Mouse (Mus musculus) large intestine, adult 2 months (tissue): ENCODE results near the gene Wdr60. TPM values are rescaled to one million over a fixed set of nuclear protein-coding genes. Genes with fewer than 3 reads are reported as not detected.

Source experiments
- DNase-seq: peaks from one replicate; pipeline ENCODE4 v3.0.0-alpha.2; 2012; ENCODE audit warnings: low read depth, low spot score
- WGBS: fragments of 180-500 bp; shearing (Covaris S2); methylation state at CpG from one replicate; pipeline ENCODE4 v1.1.7; 2018; 5-methylcytosine and 5-hydroxymethylcytosine counted together
- polyA plus RNA-seq: library from polyadenylated mRNA; depleted of rRNA; stranded (reverse); fragments of >200 nt; gene quantifications from 2 replicates; pipeline ENCODE4 v1.2.3, GENCODE M21; 2012; rRNA removed

The Wdr60 gene
- polyA plus RNA-seq, 1 experiment = 1.7 TPM

GRCm38 (mm10) chr12:116198791-116199190 is 64.0 kb downstream of the Wdr60 start:
- WGBS = 82% methylated on average over 6 of the region's 6 CpGs
- DNase-seq = no peak

- WGBS = 67% methylated on average over 8 of the region's 8 CpGs
- no peak for DNase-seq
Observed at GRCm38 (mm10) chr12:116196221-116196620, 66.6 kb downstream of the Wdr60 start.

- no peak for DNase-seq
Observed at GRCm38 (mm10) chr12:116194641-116195040, 68.2 kb downstream of the Wdr60 start.

- WGBS = 63% methylated on average over 6 of the region's 6 CpGs
- no peak for DNase-seq
Observed at GRCm38 (mm10) chr12:116193952-116194351, 68.9 kb downstream of the Wdr60 start.

GRCm38 (mm10) chr12:116183212-116183935 is 79.4 kb downstream of the Wdr60 start:
- WGBS = 74% methylated on average over 6 of the region's 6 CpGs
- DNase-seq = no peak

- DNase-seq = peak; percentile 60
Observed at GRCm38 (mm10) chr12:116182376-116182775, 80.4 kb downstream of the Wdr60 start.

- WGBS = 63% methylated on average over 4 of the region's 4 CpGs
- DNase-seq = no peak
Observed at GRCm38 (mm10) chr12:116181436-116182050, 81.3 kb downstream of the Wdr60 start.

GRCm38 (mm10) chr12:116176930-116177329 is 85.9 kb downstream of the Wdr60 start:
- 75% methylated on average over 3 of the region's 3 CpGs for WGBS
- no peak for DNase-seq

GRCm38 (mm10) chr12:116169666-116170065 is 93.2 kb downstream of the Wdr60 start:
- 31% methylated on average over 5 of the region's 5 CpGs for WGBS
- no peak for DNase-seq

- no peak for DNase-seq
Observed at GRCm38 (mm10) chr12:116165368-116165767, 97.5 kb downstream of the Wdr60 start.

- WGBS = 80% methylated on average over 2 of the region's 2 CpGs
- DNase-seq = no peak
Observed at GRCm38 (mm10) chr12:116159695-116160094, 103.1 kb downstream of the Wdr60 start.

GRCm38 (mm10) chr12:116159223-116159622 is 103.6 kb downstream of the Wdr60 start:
- WGBS = 70% methylated on average over 5 of the region's 5 CpGs
- DNase-seq = no peak

- 69% methylated on average over 7 of the region's 7 CpGs for WGBS
- no peak for DNase-seq
Observed at GRCm38 (mm10) chr12:116156792-116157532, 105.9 kb downstream of the Wdr60 start.

Other genes starting within 250 kb of the Wdr60 start
- 3.3 and 5.3 TPM in 2 replicates for gene Zfp386, start 215.3 kb downstream of the Wdr60 start, polyA plus RNA-seq
- 1.4 and 2.3 TPM in 2 replicates for gene Vipr2, start 185.3 kb downstream of the Wdr60 start, polyA plus RNA-seq
- not detected in 2 replicates for gene Gm11027, start 12.4 kb upstream of the Wdr60 start, polyA plus RNA-seq
- 10.5 and 15.0 TPM in 2 replicates for gene Esyt2, start 18.2 kb upstream of the Wdr60 start, polyA plus RNA-seq
- gene Ncapg2, start 142.4 kb upstream of the Wdr60 start, polyA plus RNA-seq = 2.5 and 3.8 TPM in 2 replicates
- 11.6 and 14.2 TPM in 2 replicates for gene Ptprn2, start 222.7 kb upstream of the Wdr60 start, polyA plus RNA-seq